Mouse (Mus musculus): ENCODE data around the gene Lamtor1.

The Lamtor1 gene

GRCm38 (mm10) chr7:101955862-101956261 is 50.2 kb downstream of the Lamtor1 start:
- no peak for DNase-seq (ENCODE audit: low read depth, low spot score)

GRCm38 (mm10) chr7:101956481-101956880 is 50.8 kb downstream of the Lamtor1 start:
- no peak for DNase-seq (ENCODE audit: low read depth, low spot score)

GRCm38 (mm10) chr7:101956911-101957310 is 51.2 kb downstream of the Lamtor1 start:
- DNase-seq (ENCODE audit: low read depth, low spot score) = no peak

- no peak for DNase-seq (ENCODE audit: low read depth, low spot score)
Observed at GRCm38 (mm10) chr7:101962829-101963228, 57.1 kb downstream of the Lamtor1 start.

GRCm38 (mm10) chr7:101963621-101964020 is 57.9 kb downstream of the Lamtor1 start:
- no peak for DNase-seq (ENCODE audit: low read depth, low spot score)

GRCm38 (mm10) chr7:101964551-101964950 is 58.8 kb downstream of the Lamtor1 start:
- no peak for DNase-seq (ENCODE audit: low read depth, low spot score)

GRCm38 (mm10) chr7:101965606-101966005 is 59.9 kb downstream of the Lamtor1 start:
- DNase-seq (ENCODE audit: low read depth, low spot score) = no peak

- no peak for DNase-seq (ENCODE audit: low read depth, low spot score)
Observed at GRCm38 (mm10) chr7:101967256-101967655, 61.6 kb downstream of the Lamtor1 start.

GRCm38 (mm10) chr7:101968751-101969150 is 63.0 kb downstream of the Lamtor1 start:
- no peak for DNase-seq (ENCODE audit: low read depth, low spot score)

GRCm38 (mm10) chr7:101969694-101970428 is 64.2 kb downstream of the Lamtor1 start:
- DNase-seq (ENCODE audit: low read depth, low spot score) = peak; percentile 62

- DNase-seq (ENCODE audit: low read depth, low spot score) = peak; percentile 84
Observed at GRCm38 (mm10) chr7:101970429-101970775, 64.7 kb downstream of the Lamtor1 start.

- DNase-seq (ENCODE audit: low read depth, low spot score) = peak; percentile 75
Observed at GRCm38 (mm10) chr7:101970821-101971461, 65.2 kb downstream of the Lamtor1 start.

GRCm38 (mm10) chr7:101971721-101972120 is 66.0 kb downstream of the Lamtor1 start:
- no peak for DNase-seq (ENCODE audit: low read depth, low spot score)

- DNase-seq (ENCODE audit: low read depth, low spot score) = no peak
Observed at GRCm38 (mm10) chr7:101973730-101974129, 68.0 kb downstream of the Lamtor1 start.

GRCm38 (mm10) chr7:101974505-101974904 is 68.8 kb downstream of the Lamtor1 start:
- DNase-seq (ENCODE audit: low read depth, low spot score) = no peak
